Mouse (Mus musculus): ENCODE measurements around the gene Gnb1l.
A peak's percentile ranks its signal among the peaks of the same experiment; 100 is the strongest.
"Not testable (repeated sequence)": the region's sequence is repeated elsewhere in the genome, so short reads cannot be mapped to it uniquely, and the experiment has no call there.

Gnb1l gene

GRCm38 (mm10) chr16:18483839-18484238, 14.7 kb upstream of the Gnb1l start:
- no peak for DNase-seq (ENCODE audit: low spot score in 2 of 2)

GRCm38 (mm10) chr16:18484386-18484785, 14.1 kb upstream of the Gnb1l start:
- no peak for DNase-seq (ENCODE audit: low spot score in 2 of 2)

GRCm38 (mm10) chr16:18484794-18485435, 13.6 kb upstream of the Gnb1l start:
- no peak for DNase-seq (ENCODE audit: low spot score in 2 of 2)

GRCm38 (mm10) chr16:18486126-18486525, 12.4 kb upstream of the Gnb1l start:
- DNase-seq (ENCODE audit: low spot score in 2 of 2) = no peak

DNA sequence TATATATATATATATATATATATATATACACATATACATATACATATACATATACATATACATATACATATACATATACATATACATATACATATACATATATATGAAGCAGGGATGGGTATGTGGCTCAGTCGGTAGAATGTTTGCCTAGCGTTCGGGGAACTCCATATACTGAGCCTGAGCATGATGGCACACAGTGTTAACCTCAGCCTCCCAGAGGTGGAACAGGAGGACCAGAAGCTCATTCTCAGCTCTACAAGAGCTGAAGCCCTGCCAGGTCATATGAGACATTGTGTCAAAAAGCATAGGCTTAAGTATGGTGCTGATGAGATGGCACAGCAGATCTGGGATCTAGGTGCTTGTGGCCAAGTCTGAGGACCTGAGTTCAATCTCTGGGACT, 8.2 kb upstream of the Gnb1l start:
- no peak for DNase-seq (ENCODE audit: low spot score in 2 of 2)

- DNase-seq (ENCODE audit: low spot score in 2 of 2) = no peak
These were observed 7.6 kb upstream of the Gnb1l start for GRCm38 (mm10) chr16:18490894-18491293.

DNA sequence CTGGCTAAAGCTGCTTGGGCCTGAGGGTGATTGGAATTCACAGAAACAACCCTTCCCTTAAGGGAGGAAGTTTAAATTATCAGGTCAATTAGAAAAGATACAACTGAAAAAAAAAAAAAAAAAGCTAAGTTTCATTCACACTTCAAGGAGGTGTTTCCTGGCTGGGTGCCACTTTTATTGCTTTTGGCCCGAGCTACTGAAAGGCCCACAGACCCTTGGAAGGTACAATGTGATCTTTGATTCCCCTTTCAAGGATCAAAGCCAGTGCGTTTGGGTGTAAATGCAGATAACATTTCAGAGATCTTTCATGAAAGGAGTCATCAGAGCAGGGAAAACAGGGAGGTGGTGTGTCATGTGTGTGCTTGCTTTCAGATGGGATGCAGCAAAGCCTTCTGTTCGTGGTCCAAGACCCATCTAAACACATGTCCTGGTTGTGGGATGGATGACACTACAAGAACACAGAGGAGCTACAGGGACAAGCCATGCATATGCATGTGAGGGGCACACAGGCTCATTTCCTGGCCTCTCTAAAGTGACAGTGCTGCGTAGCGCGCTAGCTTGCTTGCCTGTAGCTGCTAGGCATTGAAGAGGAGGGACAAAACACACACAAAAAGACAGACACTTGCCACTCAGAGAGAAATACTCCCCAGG, 523 bp upstream of the Gnb1l start:
- DNase-seq (ENCODE audit: low spot score in 2 of 2) = no peak

- no peak for DNase-seq (ENCODE audit: low spot score in 2 of 2)
These were observed 483 bp downstream of the Gnb1l start for GRCm38 (mm10) chr16:18498996-18499395.

DNA sequence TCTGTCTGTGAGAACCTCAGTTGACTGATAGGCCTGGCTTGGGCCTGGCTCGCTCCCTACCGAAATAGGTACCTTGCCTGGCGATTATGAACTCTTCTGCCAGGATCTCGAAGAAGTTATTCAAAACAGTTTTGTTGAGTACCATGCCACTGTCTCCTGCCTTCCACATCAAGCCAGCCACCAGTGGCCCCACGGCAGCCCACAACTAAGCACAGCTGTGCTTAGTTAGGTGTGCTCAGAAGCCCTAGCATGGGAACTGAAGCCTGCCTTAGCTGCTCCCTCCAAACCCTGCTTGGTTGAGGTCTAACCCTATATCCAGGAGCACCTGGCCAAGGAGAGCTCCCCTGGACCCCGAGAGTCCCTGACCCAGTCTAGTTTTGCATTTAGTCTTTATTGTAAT, 3.0 kb downstream of the Gnb1l start:
- DNase-seq (ENCODE audit: low spot score in 2 of 2) = no peak

- no peak for DNase-seq (ENCODE audit: low spot score in 2 of 2)
These were observed 5.2 kb downstream of the Gnb1l start for GRCm38 (mm10) chr16:18503566-18504342.

DNA sequence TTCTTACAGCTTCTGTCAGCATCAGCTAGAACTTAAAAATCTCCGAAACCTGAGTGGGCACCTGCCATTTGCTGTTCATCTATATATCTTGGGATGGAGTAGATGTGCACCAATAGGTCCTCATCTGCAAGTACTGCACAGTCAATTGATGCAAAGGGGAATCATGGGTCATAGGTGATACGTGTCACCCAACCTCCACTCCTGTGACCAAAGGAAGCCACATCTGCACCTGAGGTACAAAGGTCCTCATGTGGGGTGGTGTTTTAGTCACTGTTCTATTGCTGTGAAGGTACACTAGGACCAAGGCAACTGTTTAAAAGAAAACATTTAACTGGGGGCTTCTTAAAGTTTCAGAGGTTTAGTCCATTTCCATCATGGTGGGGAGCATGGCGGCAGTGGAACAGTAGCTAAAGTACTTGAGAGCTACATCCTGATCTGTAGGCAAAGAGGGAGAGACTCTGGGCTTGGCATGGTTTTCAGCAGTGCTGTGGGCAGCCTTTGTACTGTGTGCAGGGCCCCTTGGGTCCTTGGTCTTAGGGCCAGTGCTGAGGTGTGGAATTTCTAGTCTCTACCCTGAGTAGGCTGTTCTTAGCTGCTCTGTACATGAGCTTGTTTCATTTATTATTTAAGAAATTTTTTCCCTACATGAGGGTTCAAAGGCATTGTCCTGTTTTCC, 8.1 kb downstream of the Gnb1l start:
- DNase-seq (ENCODE audit: low spot score in 2 of 2) = no peak

DNA sequence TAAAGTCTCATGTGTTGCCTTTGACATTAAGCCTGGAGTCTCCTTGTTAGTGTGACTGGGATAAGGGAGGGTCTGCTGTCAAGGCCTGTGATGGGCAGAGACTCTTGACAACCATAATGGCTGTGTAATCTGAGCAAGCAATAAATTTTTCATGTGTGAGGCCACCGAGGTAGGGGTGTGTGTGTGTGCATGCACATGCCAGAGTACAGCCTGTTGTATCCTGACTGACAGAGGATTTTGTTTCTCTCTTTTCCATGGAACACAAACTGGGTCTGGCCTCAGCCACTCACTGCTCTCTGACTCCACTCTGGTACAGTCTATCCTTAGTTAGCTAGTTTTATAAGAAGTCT, 8.7 kb downstream of the Gnb1l start:
- DNase-seq (ENCODE audit: low spot score in 2 of 2) = no peak

DNA sequence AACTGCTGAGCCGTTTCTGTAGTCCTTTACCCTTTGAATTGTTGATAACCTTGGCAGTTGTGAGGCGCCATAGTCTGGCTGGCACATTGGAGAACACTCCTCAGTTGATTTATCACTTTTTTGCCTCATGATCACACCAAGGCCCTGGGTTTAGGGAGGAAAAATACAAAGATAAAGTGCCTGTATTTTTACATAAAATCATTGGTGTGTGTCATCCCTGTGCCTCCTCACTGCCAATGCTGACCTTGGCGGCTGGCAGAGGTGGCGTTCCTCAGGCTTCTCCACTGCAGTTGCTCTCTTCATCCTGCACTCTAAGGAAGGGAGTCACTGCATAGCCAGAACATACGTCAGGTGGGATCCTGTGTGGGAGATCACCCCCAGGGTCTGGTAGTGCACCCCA, 13.2 kb downstream of the Gnb1l start:
- no peak for DNase-seq (ENCODE audit: low spot score in 2 of 2)

- no peak for DNase-seq (ENCODE audit: low spot score in 2 of 2)
These were observed 15.0 kb downstream of the Gnb1l start for GRCm38 (mm10) chr16:18513508-18513907.

- peak in 1 of 2 experiments; percentile 15 for DNase-seq (ENCODE audit: low spot score in 2 of 2)
These were observed 19.6 kb downstream of the Gnb1l start for GRCm38 (mm10) chr16:18518091-18518490.

GRCm38 (mm10) chr16:18523563-18524245, 25.2 kb downstream of the Gnb1l start:
- no peak for DNase-seq (ENCODE audit: low spot score in 2 of 2)

- no peak for DNase-seq (ENCODE audit: low spot score in 2 of 2)
These were observed 30.1 kb downstream of the Gnb1l start for GRCm38 (mm10) chr16:18528656-18529055.

DNA sequence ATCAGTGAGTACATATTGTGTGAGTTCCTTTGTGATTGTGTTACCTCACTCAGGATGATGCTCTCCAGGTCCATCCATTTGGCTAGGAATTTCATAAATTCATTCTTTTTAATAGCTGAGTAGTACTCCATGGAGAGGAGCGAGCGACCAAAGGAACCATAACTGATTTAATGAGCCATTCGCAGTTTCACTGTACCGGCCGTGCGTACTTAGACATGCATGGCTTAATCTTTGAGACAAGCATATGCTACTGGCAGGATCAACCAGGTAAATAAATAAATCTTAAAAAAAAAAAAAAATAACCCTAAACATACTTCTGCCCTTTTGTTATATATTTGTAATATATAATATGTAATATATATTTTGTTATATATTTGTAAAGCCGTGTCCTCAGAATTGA, 34.5 kb downstream of the Gnb1l start:
- DNase-seq (ENCODE audit: low spot score in 2 of 2) = not testable (repeated sequence)

- no peak for DNase-seq (ENCODE audit: low spot score in 2 of 2)
These were observed 39.0 kb downstream of the Gnb1l start for GRCm38 (mm10) chr16:18537407-18537990.

DNA sequence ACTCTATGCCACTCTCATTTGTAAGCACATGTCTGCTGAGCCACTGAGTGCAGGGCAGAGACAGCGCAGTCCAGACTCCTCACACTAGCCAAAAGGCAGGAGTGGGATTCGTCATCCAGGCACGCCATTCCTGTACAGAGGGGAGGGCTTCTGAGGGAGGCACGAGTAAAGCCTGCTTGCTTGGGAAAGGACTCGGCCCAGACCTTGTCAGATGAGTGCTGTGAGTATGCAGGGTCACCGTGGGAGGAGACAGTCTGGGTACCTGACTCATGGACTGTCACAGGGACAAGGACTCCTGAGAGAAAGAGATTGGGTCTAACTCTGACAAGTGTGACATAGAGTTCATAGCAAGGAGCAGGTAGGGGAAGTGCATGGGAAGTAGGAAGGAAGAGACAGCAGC, 40.8 kb downstream of the Gnb1l start:
- DNase-seq (ENCODE audit: low spot score in 2 of 2) = no peak

- DNase-seq (ENCODE audit: low spot score in 2 of 2) = no peak
These were observed 44.8 kb downstream of the Gnb1l start for GRCm38 (mm10) chr16:18543151-18543829.

Data from frontal cortex, postnatal 14 days (tissue).